Mouse (Mus musculus): ENCODE measurements at regions not wholly inside any gene's neighbourhood (a gene's known extent, or its start where the extent isn't known, plus 50 kb on each side); places are given as distances from the start of the nearest gene placed in this dataset.

DNA sequence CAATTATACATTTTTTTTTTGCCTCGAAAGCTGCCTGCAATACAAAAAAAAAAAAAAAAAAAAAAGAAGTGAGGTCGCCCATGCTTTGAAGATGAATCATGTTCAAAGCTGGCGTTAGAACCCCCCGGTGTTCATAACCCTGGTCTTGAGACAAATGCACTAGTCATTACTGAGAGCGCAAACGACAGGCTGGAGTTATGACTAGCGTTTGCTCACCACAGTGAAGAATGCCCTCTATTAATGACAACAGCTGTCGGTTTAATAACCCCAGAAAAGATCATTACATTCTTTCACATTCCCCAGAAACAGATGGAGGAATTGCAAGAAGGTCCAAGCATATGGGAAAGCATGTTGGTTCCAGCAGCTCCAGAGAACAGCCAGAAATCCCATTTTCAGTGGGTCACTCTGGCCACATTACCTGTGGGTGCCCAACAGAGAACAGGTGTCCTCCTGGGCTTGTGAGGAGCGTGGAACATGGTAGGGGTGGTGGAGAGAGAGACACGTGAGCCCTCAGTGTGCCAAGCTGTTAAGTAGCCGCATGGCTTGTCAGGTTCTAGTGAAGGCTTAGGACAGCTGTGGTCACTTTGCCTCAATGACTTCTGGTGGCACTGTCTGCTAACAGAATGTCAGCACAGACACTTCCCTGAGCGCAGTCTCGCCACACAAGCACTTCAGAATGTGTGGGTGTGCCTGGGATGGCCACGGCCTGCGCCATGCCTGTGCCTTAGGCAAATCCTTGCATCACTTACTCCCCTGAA is 60.4 kb downstream of the Aipl1 start:
- DNase-seq (ENCODE audit: low spot score in 2 of 2): no peak

DNA sequence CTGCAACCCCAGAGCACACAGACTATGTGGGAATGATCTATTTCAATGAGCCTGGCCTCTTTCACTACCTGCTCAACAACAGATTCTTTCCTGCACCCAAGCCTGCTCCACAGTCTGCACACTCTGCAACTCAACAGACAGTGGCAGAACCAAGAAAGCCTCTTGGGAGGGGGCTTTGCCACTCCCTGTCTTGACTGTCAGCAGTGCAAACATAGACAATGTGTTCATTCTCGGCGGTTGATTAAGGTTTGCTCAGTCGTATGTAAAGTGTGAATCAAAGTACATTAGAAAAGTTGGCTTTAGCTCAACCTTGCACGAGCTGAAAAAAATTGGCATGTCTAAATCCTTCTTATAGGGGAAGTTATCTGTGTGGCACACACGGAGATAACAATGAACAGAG is 66.0 kb downstream of the Aipl1 start:
- DNase-seq (ENCODE audit: low spot score in 2 of 2): no peak

DNA sequence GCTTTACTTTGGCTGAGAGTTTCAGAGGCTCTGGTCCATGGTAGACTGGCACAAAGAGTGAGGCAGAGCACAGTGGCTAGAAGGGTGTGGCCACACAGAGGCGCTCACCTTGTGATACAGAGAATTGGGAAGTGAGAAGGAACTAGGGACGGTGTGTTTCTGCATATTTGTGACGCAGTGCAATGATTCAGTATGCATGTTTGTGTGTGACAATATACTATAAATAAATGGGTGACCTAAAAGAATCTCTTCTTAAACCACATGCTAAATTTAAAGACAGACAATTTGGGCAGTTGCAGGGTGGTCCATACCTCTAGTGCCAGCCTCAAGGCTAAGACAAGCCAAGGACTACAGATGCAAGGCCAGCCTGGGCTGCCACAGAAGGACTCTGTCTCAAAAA is 75.0 kb downstream of the Aipl1 start:
- DNase-seq (ENCODE audit: low spot score in 2 of 2): no peak

DNA sequence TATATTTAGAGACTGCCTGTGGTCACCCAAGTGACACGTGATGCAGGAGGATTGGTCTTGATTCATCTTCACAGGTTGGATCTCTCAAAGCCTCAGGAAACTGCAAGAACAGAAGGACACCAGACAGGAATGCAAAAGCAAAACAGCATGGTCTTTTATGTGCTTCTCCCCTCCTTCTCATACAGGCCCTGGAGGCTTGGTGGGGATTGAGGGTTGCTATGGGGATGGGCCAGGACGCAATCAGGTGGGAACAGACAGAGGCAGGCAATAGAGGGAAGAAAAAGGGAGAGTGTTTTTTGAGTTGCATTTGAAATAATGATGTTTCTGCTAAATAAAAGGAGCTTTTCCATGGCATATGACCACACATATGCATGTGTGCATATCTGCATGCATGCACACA is 84.8 kb downstream of the Aipl1 start:
- no peak for DNase-seq (ENCODE audit: low spot score in 2 of 2)

DNA sequence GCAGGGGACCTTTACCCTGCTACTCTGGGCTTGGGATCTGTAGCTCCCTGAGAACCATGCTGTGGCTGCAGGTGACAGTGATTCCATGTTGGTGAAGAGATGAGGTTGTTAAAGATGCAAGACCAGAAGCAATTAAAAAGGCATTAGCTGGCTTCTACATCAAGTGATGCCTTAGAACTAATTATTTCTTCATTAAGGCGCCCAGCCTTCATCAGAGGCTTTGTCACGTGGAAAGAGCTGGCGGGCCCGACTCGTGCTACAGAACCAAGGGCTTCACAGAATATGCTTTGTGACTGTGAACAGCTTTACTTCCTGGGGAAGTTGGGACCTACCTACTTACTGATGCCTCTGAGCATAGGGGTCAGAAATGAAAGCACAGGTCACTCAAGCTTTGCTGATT is 90.1 kb downstream of the Aipl1 start:
- DNase-seq (ENCODE audit: low spot score in 2 of 2): no peak

DNA sequence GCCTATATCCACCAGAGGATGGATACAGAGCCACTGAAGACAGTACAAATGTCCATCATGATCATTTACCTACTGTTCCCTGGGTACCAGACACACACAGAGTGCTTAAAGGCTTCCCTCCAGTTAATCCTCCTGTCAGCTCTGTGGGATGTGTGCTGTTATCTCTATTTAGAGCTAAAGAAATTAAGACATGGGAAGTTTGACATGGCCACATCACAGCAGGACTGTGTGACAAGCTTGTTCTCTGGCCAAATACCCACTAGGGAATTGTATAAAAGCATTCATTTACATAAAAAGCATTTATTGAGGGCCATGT is 92.3 kb downstream of the Aipl1 start:
- DNase-seq (ENCODE audit: low spot score in 2 of 2): no peak

DNA sequence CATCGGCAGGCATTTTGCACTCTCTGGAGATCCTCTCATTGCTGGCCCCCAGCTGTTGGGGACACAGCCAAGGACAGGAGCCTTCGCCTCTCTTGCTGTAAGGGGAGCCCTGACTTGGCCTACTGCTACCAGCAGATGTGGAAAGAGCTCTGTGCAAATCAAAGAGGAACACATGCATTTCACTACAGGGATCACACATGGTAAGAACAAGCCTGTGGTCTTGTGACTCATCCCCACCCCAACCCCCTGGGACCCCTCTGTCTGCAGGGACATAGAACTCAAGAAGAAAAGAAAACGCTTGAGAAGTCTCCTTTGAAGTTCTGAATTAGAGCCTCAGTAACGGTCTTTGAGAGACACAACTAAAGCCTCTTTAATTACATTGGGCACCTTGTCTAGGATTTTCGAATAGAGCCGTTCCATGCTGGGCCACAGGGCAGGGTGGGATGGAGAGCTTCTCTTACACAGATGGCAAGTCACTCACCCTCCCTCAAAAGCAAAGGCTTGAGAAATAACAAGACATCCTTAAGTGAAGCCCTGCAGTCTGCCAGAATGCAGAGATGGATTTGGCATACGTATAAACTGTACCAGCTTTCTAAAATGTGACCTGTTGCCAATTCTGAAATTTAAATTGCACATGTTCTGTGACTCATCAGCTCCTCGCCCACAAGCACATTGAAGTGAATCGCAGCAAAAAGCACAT is 92.8 kb downstream of the Aipl1 start:
- peak in 1 of 2 experiments; percentile 2 for DNase-seq (ENCODE audit: low spot score in 2 of 2)

DNA sequence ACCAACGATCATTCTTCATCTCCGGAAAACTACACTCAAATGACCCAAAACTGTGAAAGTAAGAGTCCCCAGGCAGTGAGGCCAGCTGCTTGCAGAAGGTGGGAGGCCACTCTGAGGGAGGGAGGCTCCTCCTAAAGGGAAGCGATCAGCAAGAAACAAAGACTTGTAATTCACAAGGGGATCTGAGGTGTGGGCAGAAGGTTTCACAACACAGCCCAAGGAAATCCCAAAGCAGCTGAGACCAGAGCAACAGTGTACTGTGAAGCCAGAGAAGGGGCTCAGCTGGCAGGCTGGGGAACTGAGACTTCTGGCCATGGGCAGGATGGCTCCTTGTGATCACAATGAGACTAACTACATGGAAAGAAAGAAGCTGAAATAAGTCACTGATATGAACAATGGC is 93.8 kb downstream of the Aipl1 start:
- DNase-seq (ENCODE audit: low spot score in 2 of 2): no peak

DNA sequence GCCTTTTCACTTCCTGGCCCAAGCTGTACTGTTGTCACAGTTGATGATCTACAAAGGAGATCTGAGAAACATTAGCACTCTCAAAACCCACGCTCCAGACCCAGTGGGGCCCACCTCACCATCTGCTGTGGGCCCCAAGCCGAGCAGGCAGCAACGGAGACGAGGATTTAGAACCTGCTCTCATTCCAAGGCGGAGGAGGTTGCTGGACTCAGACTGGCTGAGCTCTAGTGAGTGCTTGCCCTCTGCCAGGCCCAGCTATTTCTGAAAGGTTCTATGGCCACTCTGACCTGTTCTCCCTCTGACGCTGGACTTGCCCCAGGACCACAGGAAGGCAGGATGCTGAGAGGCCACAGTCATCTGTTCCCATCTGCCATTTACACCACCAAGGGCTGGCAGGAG is 98.2 kb downstream of the Aipl1 start:
- DNase-seq (ENCODE audit: low spot score in 2 of 2): no peak

DNA sequence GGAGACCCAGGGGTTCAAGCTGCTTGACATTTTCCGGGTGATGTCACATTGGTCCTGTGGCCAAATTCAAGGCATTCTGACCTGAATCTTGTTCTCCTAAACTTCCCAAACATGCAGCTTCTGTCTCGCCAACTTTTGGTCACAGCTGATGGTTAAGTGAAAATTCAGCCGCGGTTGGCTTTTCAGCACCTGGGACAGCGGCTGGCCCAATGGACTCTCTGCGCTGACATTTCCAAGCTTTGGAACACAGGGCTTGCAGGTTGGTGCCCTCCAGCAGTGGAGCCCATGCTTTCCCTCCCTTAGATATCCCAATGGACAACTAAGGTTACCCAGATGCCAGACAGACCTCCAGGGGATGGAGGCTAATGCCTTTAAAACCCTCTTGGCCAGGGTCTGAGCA is 100.2 kb downstream of the Aipl1 start:
- DNase-seq (ENCODE audit: low spot score in 2 of 2): no peak

DNA sequence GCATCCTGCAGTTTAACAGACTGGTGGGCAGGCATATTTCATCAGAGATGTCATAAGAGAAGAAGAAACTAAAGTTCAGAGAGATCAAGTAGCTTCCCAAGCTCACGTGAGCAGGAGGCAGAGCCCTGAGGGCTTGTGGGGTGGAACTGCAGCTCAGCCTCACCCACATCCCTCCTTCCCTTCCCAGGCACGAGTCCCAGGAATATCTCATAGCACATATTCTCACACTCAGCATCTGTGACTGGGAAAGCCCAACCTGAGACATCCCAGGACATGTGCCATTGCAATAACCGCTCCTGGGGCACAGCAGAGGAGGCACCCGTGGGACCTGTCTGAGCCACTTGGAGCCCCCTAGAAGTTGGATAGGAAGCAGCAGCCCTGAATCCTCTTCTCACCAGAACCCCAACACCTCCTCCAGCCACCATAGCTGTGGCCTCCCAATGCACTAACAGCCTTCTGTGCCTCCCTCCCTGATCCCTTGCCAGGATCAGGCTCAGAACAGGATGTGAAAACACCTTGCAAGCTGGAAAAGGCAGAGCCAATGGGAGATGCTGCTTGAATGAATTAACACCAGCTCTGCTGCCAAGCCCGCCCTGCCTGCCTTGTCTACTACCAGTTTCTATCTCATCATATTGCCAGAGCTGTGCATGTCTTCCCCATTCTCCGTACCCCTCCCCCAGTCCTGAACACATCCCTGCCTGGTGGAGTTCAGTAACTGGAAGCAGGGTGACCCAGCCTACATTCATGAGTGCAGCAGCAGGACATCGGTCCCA is 107.4 kb downstream of the Aipl1 start:
- no peak for DNase-seq (ENCODE audit: low spot score in 2 of 2)

DNA sequence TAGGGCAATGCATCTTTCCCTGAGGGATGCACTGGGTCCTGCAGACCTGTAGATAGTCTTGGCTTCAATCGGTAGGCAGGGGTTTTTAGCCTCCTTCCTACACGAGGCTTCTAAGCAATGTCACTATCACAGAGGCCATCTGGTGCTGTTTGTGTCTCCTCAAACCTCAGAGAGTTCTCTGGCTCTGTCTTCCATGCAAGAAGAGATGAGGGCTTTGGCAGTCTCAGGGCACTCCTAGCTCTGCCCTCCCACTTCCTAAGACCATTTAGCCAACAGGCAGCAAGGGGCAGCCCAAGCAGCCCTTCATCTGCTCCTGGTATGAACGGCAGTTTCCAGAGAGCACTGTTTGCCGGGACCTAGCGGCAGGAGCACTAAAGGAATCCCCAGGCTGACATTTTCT is 122.6 kb downstream of the Aipl1 start:
- no peak for DNase-seq (ENCODE audit: low spot score in 2 of 2)

DNA sequence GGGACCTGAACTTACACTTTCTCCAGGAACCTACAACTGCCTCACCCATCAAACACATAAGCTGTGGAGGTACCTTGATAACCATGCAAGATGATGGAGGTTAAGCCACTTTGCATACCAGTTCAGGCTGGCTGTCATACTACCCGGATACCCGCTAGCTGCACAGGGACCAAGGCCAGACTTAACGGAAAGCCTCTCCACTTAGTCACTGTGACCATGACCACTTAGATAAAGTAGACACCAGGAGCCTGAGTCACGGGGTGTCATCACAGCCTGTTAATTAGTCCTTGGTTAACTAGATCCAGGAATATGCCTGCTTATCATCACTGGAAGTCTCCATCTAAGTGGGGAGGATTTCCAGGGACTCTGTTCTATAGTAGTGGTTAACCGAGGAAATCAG is 124.7 kb downstream of the Aipl1 start:
- no peak for DNase-seq (ENCODE audit: low spot score in 2 of 2)

DNA sequence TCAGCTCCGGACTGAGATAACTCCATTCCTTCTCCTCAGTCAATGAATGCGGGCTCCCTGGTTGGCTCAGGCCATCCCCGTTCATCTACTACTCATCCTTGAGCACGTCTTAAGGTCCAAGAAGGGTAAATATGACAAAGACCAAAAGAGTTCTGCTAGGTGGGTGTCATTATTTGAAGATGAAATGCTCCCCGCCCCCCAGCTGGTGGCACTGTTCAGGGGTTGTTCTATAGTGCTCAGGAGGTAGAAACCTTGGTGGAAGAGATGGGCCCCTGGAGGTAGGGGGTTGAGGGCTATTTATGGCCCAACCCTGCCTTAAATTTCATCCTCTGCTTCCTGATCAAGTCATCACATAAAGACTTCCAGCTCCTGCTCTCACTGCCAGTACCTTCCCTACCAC is 126.0 kb downstream of the Aipl1 start:
- DNase-seq (ENCODE audit: low spot score in 2 of 2): no peak

DNA sequence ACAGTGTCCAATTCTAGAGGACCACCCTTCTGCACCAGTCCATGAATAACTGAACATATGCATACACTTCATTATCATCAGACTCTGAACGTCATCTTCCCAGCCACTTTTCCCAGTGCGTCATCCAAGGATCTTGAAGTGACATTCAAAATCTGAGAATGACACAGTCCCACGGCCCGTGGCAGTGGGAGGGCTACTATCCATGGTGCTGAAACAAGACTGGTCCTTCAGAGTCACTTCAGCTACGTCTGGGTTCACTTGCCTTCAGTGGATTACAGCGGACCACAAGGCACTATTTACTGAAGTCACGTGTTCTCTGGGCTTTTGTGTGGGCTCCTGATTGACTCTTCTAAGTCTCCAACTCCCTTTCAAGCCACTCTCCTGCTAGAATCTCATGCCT is 128.7 kb downstream of the Aipl1 start:
- DNase-seq (ENCODE audit: low spot score in 2 of 2): no peak

DNA sequence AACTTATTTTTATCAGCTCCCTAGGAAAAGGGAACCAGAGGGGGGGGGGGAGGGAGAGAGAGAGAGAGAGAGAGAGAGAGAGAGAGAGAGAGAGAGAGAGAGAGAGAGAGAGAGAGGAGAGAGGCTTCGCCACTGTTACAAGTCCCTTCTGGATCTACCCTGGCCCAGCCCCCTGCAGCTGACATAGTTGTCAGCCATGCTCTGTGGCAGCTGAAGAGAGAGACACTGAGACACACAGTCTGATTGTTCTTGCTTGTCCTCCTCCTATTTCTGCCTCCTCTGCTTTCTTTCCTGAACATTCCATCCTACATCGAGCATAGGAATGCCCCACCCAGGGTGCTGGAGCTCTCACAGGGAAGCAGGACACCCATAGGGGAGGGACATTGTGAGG is 134.3 kb downstream of the Aipl1 start:
- DNase-seq (ENCODE audit: low spot score in 2 of 2): no peak

DNA sequence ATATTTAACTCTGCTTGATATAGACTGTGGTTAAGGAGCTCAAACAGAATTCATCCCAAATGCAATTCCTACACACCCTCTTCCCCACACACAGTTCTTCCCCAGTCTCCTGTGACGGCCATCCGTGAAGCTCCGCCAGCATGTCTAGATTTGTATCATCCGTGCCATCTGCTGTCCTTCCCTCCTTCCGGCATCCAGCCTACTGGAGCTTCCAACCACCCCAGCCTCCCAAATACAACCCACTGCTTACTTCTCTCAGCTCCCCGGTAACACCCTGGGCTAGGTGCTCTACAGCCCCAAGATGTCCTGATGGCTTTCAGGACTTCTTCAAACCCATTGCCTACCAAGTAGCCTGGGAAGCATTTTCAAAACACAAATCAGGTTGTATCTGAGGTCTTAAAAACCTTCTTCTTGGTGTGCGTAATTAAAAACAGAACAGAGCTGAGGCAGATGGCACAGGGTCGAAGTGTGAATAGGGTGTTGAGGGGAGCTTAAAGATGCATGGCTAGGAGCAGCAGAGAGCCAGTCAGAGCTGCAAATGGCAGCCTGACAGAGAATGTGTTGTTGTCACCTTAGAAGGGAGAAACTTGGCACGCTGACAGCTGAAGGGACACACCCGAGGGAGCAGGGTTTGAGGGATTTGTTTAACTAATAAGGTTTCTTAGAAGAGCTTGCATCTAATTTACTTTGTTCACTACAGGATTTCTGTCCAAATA is 134.8 kb downstream of the Aipl1 start:
- no peak for DNase-seq (ENCODE audit: low spot score in 2 of 2)

DNA sequence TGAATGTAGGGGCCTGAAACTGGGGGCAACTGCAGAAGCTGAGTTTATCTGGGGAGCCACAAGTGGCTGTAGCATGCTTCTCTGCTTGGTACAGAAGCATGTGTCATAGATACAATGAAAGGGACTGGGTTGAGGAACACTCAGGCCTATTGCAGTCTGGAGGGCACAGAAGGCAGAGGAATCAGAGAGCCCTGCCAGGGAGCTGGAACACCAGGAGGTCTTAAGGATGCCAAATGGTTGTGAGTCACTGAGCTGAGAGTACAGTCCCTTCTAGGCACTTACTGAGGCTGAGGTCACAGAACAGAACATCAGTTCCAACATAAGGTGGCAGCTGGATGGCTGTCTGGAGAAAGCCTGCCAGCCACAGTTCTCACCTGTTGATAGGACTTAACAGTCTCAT is 136.5 kb downstream of the Aipl1 start:
- DNase-seq (ENCODE audit: low spot score in 2 of 2): no peak

DNA sequence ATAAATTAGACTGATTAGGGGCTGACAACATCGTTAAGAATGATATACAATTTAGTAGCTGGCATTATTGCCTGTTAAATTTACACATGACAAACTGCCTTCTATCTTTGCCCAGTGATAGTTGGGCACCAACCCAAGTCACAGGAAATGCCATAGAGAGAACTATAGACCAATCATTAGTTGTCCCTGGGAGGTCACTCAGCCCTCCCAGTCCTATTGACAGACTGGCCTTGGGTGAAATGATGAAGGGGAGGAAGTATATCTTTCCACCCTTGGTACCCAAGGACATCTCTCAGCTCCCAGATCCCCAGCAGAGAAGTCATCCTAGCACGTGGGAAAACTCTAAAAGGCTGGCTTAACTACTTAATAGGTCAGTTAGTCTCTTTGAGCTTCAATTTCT is 139.8 kb downstream of the Aipl1 start:
- DNase-seq (ENCODE audit: low spot score in 2 of 2): no peak

DNA sequence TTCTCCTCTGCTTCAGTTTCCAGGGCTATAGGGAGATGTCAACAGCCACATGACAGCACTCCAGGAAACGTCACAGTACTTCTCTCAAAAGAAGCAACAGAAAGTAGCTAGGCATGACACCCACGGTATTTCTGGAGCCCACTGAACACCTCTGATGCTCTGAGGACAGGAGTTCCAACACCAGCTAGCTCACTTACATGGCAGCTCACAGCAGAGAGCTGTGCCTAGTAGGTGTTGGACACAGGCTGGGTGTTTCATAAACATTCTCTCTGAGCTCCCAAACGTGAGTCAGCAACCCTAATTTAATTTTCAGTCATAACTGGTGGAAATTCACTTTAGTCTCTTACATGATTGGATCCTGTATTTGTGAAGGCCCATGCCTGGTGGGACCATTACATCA is 140.2 kb downstream of the Aipl1 start:
- no peak for DNase-seq (ENCODE audit: low spot score in 2 of 2)

DNA sequence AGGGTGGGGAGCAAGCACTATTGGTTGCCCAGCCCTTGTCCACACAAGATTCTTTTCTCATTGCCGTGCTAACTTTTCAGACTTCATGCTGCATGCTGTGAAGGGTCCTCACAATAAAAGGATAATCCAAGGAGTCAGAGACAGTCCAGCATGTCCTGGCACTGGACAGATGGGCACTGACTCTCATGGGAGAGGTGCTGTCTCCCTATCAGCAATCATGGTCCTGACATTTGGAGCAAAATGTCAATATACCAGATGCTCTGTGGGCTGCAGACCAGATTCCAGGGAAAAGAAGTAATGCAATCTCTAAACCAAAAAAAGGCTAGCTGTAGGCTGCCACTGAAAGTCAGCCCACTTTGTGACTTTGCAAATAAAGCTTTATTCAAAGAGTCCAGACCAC is 141.5 kb downstream of the Wscd1 start:
- DNase-seq (ENCODE audit: low spot score in 2 of 2): no peak

DNA sequence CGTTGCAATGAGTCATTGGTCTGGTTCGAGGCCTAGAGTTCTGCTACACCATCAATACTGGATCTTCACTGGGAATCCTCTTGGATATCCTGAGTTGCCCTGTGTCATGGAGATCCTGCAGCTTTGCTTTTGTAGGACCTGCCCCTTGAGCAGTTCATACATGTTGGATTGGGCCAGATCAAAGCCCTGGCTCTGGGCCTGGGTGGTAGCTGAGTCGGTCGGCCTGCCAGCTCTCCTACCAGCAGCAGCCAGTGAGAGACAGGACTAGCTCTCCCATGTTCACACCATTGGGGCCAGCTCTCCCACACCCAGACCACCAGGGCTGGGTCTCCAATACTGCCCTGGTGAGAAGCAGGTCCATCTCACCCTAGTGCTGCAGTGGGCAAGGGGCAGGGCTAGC is 139.4 kb downstream of the Wscd1 start:
- DNase-seq (ENCODE audit: low spot score in 2 of 2): no peak

DNA sequence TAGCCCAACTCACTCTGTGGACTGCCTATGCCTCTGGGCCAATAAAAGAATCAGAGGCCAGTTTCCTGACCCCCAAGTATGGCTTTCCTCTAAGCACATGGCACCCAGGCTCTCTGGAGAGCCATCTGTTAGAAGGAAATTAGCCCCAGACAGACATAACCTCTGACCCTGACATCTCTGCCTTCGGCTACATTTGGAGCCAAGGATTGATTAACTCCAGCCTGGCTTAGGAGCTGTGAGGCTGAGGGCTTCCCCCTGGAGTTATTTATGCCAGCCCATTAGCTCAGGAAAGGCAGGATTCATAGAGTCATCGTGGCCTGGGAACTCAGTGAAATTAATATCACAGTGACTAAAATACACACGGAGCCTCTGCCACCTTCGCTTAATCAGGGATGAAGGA is 137.5 kb downstream of the Wscd1 start:
- DNase-seq (ENCODE audit: low spot score in 2 of 2): no peak

All from natural killer cell, adult 2 months (primary cell).